Mouse (Mus musculus): ENCODE measurements around the gene Tom1l2. TPM values are rescaled to one million over a fixed set of nuclear protein-coding genes. Genes with fewer than 3 reads are reported as not detected.

Gene Tom1l2
- total and polyA plus RNA-seq, 2 experiments = 9.6 to 22.1 TPM

DNA sequence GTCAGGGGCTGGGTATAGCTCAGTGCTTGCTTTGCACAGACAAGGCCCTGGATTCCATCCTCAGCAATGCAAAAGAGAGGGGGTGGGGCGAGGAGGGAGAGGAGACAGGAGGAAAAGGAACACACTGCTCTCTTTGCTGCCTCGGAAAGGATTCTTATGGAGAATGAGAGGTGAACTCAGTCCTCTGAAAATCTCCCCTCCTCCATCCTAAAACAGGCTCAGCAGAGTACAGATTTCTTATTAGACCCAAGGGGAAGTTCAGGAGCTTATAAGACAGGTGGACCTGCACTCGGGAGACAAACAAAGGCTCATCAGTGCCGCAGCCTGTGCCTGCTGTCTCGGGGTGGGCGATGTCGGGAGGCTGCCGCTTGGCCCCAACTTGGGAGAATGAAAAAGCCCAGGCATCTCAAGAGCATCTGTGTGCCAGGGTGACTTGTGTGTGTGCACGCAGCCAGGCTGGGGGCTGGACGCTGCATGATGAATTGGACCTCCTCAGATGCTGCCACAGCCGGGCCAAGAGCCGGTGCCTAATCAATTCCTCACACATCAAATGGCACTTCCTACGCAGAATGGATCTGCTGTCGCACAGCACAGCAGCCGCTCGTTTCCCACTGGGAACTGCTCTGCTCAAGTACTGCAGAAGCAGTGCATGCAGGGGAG is 32.2 kb upstream of the Tom1l2 start:
- DNase-seq (ENCODE audit: extremely low read depth, low read depth, low spot score) = no peak
- 43% methylated on average over 16 of the region's 16 CpGs for WGBS
- no peaks in the 10 kb centered on the region for H3K4me1 ChIP-seq (ENCODE audit: control insufficient read depth, insufficient read depth, low read length)
- 0 out of 2 replicates have a peak, but pooled peaks cover 3% of the 10 kb centered on the region for H3K27me3 ChIP-seq (ENCODE audit: control insufficient read depth, insufficient read depth, low read length)
- TF ChIP-seq CTCF (IDR thresholded peaks at IDR 0.05; ENCODE audit: low read depth, low read length) (no peak), POLR2A (IDR thresholded peaks at IDR 0.05; ENCODE audit: extremely low read depth, insufficient read depth, low read length) (no peak)
- no peaks in the 10 kb centered on the region for H3K79me2 ChIP-seq (ENCODE audit: control insufficient read depth, insufficient read depth, low read length)
- no peaks in the 10 kb centered on the region for H3K36me3 ChIP-seq (ENCODE audit: control insufficient read depth, insufficient read depth, low read length)
- no peak overlapping the region for H3K9ac ChIP-seq (ENCODE audit: low read depth, low read length)
- no peak overlapping the region for H3K4me3 ChIP-seq (ENCODE audit: insufficient read depth, low read depth, low read length)
- H3K27ac ChIP-seq (replicated peaks; ENCODE audit: insufficient read depth, low read depth, low read length) = no peak overlapping the region

DNA sequence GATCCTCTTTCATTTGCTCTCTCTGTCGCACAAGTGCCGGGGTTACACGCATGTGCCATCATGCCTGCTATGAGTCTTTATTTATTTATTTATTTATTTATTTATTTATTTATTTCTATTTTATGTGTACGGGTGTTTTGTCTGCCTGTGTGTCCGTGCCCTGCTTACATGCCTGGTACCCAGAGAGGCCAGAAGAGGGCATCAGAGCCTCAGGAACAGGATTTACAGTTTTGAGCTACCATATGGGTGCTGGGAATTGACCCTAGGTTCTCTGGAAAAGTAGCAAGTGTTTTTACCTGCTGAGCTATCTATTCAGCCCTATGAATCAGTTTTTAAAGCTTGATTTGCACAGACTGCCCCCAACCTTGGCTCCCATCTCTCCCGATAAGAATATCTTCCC is 30.8 kb upstream of the Tom1l2 start:
- Histone ChIP-seq H3K4me1 (ENCODE audit: control insufficient read depth, insufficient read depth, low read length) (no peaks in the 10 kb centered on the region), H3K27ac (replicated peaks; ENCODE audit: insufficient read depth, low read depth, low read length) (no peak overlapping the region), H3K27me3 (ENCODE audit: control insufficient read depth, insufficient read depth, low read length) (0 out of 2 replicates have a peak, but pooled peaks cover 3% of the 10 kb centered on the region), H3K36me3 (ENCODE audit: control insufficient read depth, insufficient read depth, low read length) (no peaks in the 10 kb centered on the region), H3K9ac (ENCODE audit: low read depth, low read length) (no peak overlapping the region), H3K79me2 (ENCODE audit: control insufficient read depth, insufficient read depth, low read length) (no peaks in the 10 kb centered on the region), H3K4me3 (ENCODE audit: insufficient read depth, low read depth, low read length) (no peak overlapping the region)
- no peak for DNase-seq (ENCODE audit: extremely low read depth, low read depth, low spot score)
- TF ChIP-seq CTCF (IDR thresholded peaks at IDR 0.05; ENCODE audit: low read depth, low read length) (peak; percentile 37), POLR2A (IDR thresholded peaks at IDR 0.05; ENCODE audit: extremely low read depth, insufficient read depth, low read length) (no peak)
- WGBS = 88% methylated on average over 6 of the region's 6 CpGs

DNA sequence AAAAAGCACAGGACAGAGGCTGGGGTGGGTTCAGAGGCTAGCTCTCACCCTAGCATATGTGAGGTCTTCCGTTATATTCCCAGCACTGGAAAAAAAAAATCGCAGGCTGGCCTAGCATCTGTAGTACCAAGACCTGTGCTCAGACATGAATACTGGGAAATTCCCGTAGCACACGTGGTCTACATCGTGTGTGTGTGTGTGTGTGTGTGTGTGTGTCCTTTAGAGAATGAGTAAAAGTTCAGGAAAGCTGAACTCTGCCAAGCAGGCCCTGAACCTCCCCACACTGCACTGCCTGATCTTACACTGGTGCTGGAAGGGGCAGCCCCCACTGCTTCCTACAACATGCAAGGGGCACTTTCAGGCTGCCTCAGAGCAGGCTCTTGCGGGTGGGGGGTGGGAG is 21.8 kb upstream of the Tom1l2 start:
- TF ChIP-seq POLR2A (IDR thresholded peaks at IDR 0.05; ENCODE audit: extremely low read depth, insufficient read depth, low read length) = no peak
- TF ChIP-seq CTCF (IDR thresholded peaks at IDR 0.05; ENCODE audit: low read depth, low read length) = no peak
- no peaks in the 10 kb centered on the region for H3K27me3 ChIP-seq (ENCODE audit: control insufficient read depth, insufficient read depth, low read length)

DNA sequence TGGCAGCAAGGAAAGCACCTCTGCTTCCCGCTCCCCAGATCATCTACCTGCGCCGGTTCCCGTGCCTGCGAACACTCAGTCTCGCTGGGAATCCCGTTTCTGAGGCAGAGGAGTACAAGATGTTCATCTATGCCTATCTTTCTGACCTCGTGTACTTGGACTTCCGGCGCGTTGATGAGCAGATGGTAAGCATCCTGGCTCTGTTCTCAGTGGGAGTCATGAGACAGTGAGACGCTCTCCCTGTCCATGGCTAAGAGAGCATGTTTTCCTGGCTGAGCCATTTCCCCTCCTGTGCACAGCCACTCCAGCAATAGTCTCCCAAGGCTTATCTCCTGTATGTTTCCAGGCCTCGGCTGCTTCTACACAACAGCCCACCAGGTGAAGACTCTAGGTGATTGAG is 17.7 kb upstream of the Tom1l2 start:
- Histone ChIP-seq H3K9ac (ENCODE audit: low read depth, low read length) (no peak overlapping the region), H3K36me3 (ENCODE audit: control insufficient read depth, insufficient read depth, low read length) (no peaks in the 10 kb centered on the region), H3K4me3 (ENCODE audit: insufficient read depth, low read depth, low read length) (no peak overlapping the region), H3K27me3 (ENCODE audit: control insufficient read depth, insufficient read depth, low read length) (no peaks in the 10 kb centered on the region), H3K27ac (replicated peaks; ENCODE audit: insufficient read depth, low read depth, low read length) (no peak overlapping the region), H3K79me2 (ENCODE audit: control insufficient read depth, insufficient read depth, low read length) (no peaks in the 10 kb centered on the region), H3K4me1 (ENCODE audit: control insufficient read depth, insufficient read depth, low read length) (no peaks in the 10 kb centered on the region)
- 90% methylated on average over 13 of the region's 13 CpGs for WGBS
- no peak for TF ChIP-seq POLR2A (IDR thresholded peaks at IDR 0.05; ENCODE audit: extremely low read depth, insufficient read depth, low read length)
- TF ChIP-seq CTCF (IDR thresholded peaks at IDR 0.05; ENCODE audit: low read depth, low read length) = no peak
- no peak for DNase-seq (ENCODE audit: extremely low read depth, low read depth, low spot score)

More for the DNA sequence above, 21.8 kb upstream of the Tom1l2 start:
- WGBS = 84% methylated on average over 6 of the region's 6 CpGs
- Histone ChIP-seq H3K36me3 (ENCODE audit: control insufficient read depth, insufficient read depth, low read length) (no peaks in the 10 kb centered on the region), H3K4me1 (ENCODE audit: control insufficient read depth, insufficient read depth, low read length) (no peaks in the 10 kb centered on the region), H3K79me2 (ENCODE audit: control insufficient read depth, insufficient read depth, low read length) (no peaks in the 10 kb centered on the region), H3K4me3 (ENCODE audit: insufficient read depth, low read depth, low read length) (no peak overlapping the region), H3K27ac (replicated peaks; ENCODE audit: insufficient read depth, low read depth, low read length) (no peak overlapping the region), H3K9ac (ENCODE audit: low read depth, low read length) (no peak overlapping the region)
- no peak for DNase-seq (ENCODE audit: extremely low read depth, low read depth, low spot score)

DNA sequence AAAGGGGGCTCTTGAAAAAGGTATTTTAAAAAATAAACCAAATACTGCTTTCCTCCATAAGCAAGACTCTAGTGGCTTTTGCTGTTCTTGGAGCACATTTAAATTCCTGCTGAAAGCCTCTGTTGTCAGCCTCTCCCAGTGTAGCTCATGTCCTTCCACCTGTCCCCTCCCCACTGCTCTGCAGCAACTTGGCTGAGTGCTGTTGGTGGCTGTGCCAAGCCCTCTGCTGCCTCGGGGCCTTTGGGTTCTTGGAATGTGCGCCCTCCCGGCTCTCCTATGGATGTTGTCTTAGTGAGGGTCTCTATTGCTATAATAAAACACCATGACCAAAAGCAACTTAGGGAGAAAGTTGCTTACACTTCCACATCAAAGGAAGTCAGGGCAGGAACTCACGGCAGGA is 16.7 kb upstream of the Tom1l2 start:
- TF ChIP-seq POLR2A (IDR thresholded peaks at IDR 0.05; ENCODE audit: extremely low read depth, insufficient read depth, low read length) (no peak), CTCF (IDR thresholded peaks at IDR 0.05; ENCODE audit: low read depth, low read length) (no peak)
- Histone ChIP-seq H3K27ac (replicated peaks; ENCODE audit: insufficient read depth, low read depth, low read length) (no peak overlapping the region), H3K4me3 (ENCODE audit: insufficient read depth, low read depth, low read length) (no peak overlapping the region), H3K79me2 (ENCODE audit: control insufficient read depth, insufficient read depth, low read length) (no peaks in the 10 kb centered on the region), H3K4me1 (ENCODE audit: control insufficient read depth, insufficient read depth, low read length) (no peaks in the 10 kb centered on the region), H3K9ac (ENCODE audit: low read depth, low read length) (no peak overlapping the region), H3K36me3 (ENCODE audit: control insufficient read depth, insufficient read depth, low read length) (no peaks in the 10 kb centered on the region), H3K27me3 (ENCODE audit: control insufficient read depth, insufficient read depth, low read length) (no peaks in the 10 kb centered on the region)
- WGBS = 83% methylated on average over 4 of the region's 4 CpGs
- no peak for DNase-seq (ENCODE audit: extremely low read depth, low read depth, low spot score)

DNA sequence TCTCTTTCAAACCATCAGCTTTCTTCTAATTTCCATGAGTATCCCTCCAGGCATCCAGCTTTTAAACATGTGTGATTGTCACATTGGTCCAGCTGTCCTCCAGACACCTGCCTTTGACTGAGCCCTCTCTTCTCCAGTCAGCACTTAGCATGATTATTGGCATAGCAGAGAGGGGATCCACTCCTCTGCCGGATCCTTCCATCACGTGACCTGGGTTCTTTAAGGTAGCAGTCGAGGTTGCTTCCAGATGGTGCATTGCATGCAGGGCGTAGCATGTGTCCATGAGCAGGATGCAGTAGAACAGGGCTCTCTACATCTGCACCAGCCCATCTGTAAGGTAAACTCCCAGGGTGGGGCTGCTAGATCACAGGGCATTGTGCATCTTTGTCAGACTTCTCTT is 16.2 kb upstream of the Tom1l2 start:
- TF ChIP-seq POLR2A (IDR thresholded peaks at IDR 0.05; ENCODE audit: extremely low read depth, insufficient read depth, low read length) (no peak), CTCF (IDR thresholded peaks at IDR 0.05; ENCODE audit: low read depth, low read length) (no peak)
- no peak for DNase-seq (ENCODE audit: extremely low read depth, low read depth, low spot score)
- WGBS = 75% methylated on average over 4 of the region's 4 CpGs

More for the DNA sequence above, 16.2 kb upstream of the Tom1l2 start:
- Histone ChIP-seq H3K36me3 (ENCODE audit: control insufficient read depth, insufficient read depth, low read length) (no peaks in the 10 kb centered on the region), H3K79me2 (ENCODE audit: control insufficient read depth, insufficient read depth, low read length) (no peaks in the 10 kb centered on the region), H3K4me3 (ENCODE audit: insufficient read depth, low read depth, low read length) (no peak overlapping the region), H3K27me3 (ENCODE audit: control insufficient read depth, insufficient read depth, low read length) (no peaks in the 10 kb centered on the region), H3K9ac (ENCODE audit: low read depth, low read length) (no peak overlapping the region), H3K27ac (replicated peaks; ENCODE audit: insufficient read depth, low read depth, low read length) (no peak overlapping the region), H3K4me1 (ENCODE audit: control insufficient read depth, insufficient read depth, low read length) (no peaks in the 10 kb centered on the region)
